Mouse (Mus musculus) stomach, adult 2 months (tissue): ENCODE measurements around the gene Toe1. TPM values are rescaled to one million over a fixed set of nuclear protein-coding genes. Genes with fewer than 3 reads are reported as not detected.

Source experiments
- polyA plus RNA-seq: library from polyadenylated mRNA; depleted of rRNA; stranded (reverse); fragments of >200 nt; gene quantifications from 2 replicates; pipeline ENCODE4 v1.2.3, GENCODE M21; 2012; rRNA removed

The Toe1 gene
- 5.2 and 5.8 TPM in 2 replicates for polyA plus RNA-seq

DNA sequence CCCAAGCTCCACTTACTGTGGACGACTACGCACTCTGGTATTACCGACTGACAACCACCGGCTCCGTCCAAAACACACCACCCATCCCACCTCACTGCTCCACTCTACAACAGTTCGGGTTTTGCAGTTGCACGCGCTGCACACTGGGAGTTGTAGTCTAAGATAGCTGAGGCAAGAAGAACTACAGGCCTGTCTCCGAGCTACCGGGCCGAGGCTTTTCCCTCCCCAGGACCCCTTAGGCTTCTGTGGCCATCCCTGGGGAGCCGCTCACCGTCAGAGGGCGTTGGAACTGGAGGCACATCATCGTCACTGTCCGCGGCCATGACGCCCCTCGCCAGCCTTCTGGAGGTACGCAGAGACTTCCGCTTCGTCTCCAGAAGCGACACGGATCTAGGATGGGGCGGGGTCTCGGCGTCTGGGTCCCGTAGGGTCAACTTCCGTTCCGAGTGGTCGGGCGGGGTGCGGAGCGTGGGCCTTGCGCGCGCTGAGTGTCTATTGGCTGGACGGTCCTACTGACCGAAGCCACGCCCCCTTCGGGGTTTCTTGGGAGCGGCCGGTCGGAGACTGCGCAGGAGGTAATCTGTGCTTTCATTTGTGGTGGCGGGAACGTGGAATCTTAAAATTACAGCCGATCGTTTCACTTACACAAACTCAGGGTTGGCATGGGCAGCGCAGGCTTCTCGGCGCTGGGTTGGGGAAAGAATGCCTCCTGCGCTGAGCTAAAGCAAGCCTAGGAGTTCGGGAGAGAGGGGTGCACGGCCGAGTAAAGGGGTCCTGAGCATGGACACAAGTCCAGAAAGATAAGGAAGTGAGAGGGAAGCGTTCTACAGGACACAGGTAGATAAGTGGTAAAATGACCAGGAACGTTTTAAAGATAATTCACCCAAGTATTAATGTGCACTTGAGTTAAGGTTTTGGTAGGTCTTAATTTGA lies at the start of gene Toe1, which contains the start of gene Mutyh:
Gene Toe1, minus strand, starts transcription at position 444 of the 933 bp plus-strand sequence.
Gene Mutyh, plus strand, starts transcription at position 527 of the 933 bp plus-strand sequence.

DNA sequence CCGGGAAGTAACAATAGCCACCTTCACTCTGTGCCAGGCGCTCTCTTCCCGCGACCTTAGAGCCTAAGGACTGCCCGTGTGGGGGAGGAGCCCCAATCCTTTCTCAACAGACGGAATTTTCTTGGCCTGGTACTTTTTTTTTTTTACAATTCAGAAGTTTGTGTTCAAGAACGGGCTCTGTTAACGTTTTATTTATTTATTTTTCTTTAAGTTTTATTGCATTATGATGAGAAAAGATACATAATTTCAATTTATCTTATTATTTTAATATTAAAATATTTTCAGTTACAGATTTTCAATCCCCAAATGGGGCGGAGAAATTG lies 14.2 kb upstream of the Toe1 start, which contains the start of gene Hpdl:
Gene Hpdl, minus strand, starts transcription at position 14 of the 323 bp plus-strand sequence.

Other genes with a start within 250 kb of the Toe1 start
- 8.5 and 10.0 TPM in 2 replicates for gene Gpbp1l1, start 250.0 kb downstream of the Toe1 start, polyA plus RNA-seq
- gene Ccdc17, start 211.0 kb downstream of the Toe1 start, polyA plus RNA-seq = 3.2 and 3.3 TPM in 2 replicates
- 0.74 and 1.0 TPM in 2 replicates for gene Nasp, start 179.7 kb downstream of the Toe1 start, polyA plus RNA-seq
- 272 and 380 TPM in 2 replicates for gene Akr1a1, start 156.0 kb downstream of the Toe1 start, polyA plus RNA-seq
- 15.3 and 19.3 TPM in 2 replicates for gene Prdx1, start 122.1 kb downstream of the Toe1 start, polyA plus RNA-seq
- gene Mmachc, start 99.2 kb downstream of the Toe1 start, polyA plus RNA-seq = 3.1 and 4.9 TPM in 2 replicates
- gene Ccdc163, start 99.1 kb downstream of the Toe1 start, polyA plus RNA-seq = 8.5 and 12.1 TPM in 2 replicates
- 0.76 and 0.88 TPM in 2 replicates for gene Tesk2, start 86.7 kb downstream of the Toe1 start, polyA plus RNA-seq
- gene Mutyh, start 83 bp upstream of the Toe1 start, polyA plus RNA-seq = 1.5 and 2.4 TPM in 2 replicates
- gene Hpdl, start 14.1 kb upstream of the Toe1 start, polyA plus RNA-seq = 2.9 and 3.9 TPM in 2 replicates
- 0.06 and 0.26 TPM in 2 replicates for gene Zswim5, start 69.7 kb upstream of the Toe1 start, polyA plus RNA-seq
- 14.5 and 18.5 TPM in 2 replicates for gene Urod, start 186.8 kb upstream of the Toe1 start, polyA plus RNA-seq
- 39.9 and 41.0 TPM in 2 replicates for gene Hectd3, start 187.7 kb upstream of the Toe1 start, polyA plus RNA-seq
- gene Eif2b3, start 211.8 kb upstream of the Toe1 start, polyA plus RNA-seq = 0.55 and 0.96 TPM in 2 replicates